Mouse (Mus musculus) embryonic facial prominence, embryonic 11.5 days (tissue): ENCODE results near the gene Rasl10b. TPM values are rescaled to one million over a fixed set of nuclear protein-coding genes. Genes with fewer than 3 reads are reported as not detected.

ENCODE experiments used
- ATAC-seq: fragments of 200-750 bp; cut with Nextera tagmentation; replicated peaks from 2 replicates; pipeline ENCODE4 v1.8.0; 2017; ENCODE audit warnings: low read depth; ENCODE audit not compliant: insufficient number of reproducible peaks, low FRiP score, low TSS enrichment
- DNase-seq: peaks from one replicate; pipeline ENCODE4 v3.0.0-alpha.2; 2015; ENCODE audit warnings: low spot score
- H3K27ac ChIP-seq: fragments of 300-500 bp; sonication (generic); replicated peaks from 2 replicates; pipeline ENCODE4 v1.5.1; 2014; ENCODE audit warnings: mild to moderate bottlenecking, low read depth, low read length, control low read depth
- H3K27me3 ChIP-seq: fragments of 300-500 bp; sonication (generic); 2 replicates; pipeline ENCODE4 v1.6.1; 2014; ENCODE audit warnings: mild to moderate bottlenecking, low read length, moderate library complexity, mixed read lengths; ENCODE audit not compliant: control insufficient read depth, insufficient read depth
- H3K36me3 ChIP-seq: fragments of 300-500 bp; sonication (generic); replicated peaks from 2 replicates; pipeline ENCODE4 v1.6.1; 2014; ENCODE audit warnings: low read depth, mild to moderate bottlenecking, low read length, moderate library complexity, mixed read lengths; ENCODE audit not compliant: control insufficient read depth, insufficient read depth
- H3K4me1 ChIP-seq: fragments of 300-500 bp; sonication (generic); 2 replicates; pipeline ENCODE4 v1.6.1; 2014; ENCODE audit warnings: low read length, mixed read lengths; ENCODE audit not compliant: control insufficient read depth, insufficient read depth
- H3K4me2 ChIP-seq: fragments of 300-500 bp; sonication (generic); 2 replicates; pipeline ENCODE4 v1.6.1; 2014; ENCODE audit warnings: low read depth, mild to moderate bottlenecking, control low read depth, low read length, moderate library complexity
- H3K4me3 ChIP-seq: fragments of 300-500 bp; sonication (generic); 2 replicates; pipeline ENCODE4 v1.5.1; 2014; ENCODE audit warnings: low read depth, low read length, control low read depth
- H3K9ac ChIP-seq: fragments of 300-500 bp; sonication (generic); replicated peaks from 2 replicates; pipeline ENCODE4 v1.6.1; 2014; ENCODE audit warnings: mild to moderate bottlenecking, control low read depth, low read length
- H3K9me3 ChIP-seq: fragments of 300-500 bp; sonication (generic); replicated peaks from 2 replicates; pipeline ENCODE4 v1.6.1; 2016; ENCODE audit warnings: mild to moderate bottlenecking, low read length, inconsistent platforms, mixed read lengths; ENCODE audit not compliant: control insufficient read depth
- WGBS: fragments of 180-500 bp; shearing (Covaris S2); extraction: QIAGEN DNeasy Blood & Tissue Kit; methylation state at CpG from one replicate; pipeline ENCODE4 v1.1.7; 2014; 5-methylcytosine and 5-hydroxymethylcytosine counted together
- polyA plus RNA-seq: library from polyadenylated mRNA; unstranded; fragments of >200 nt; fragmentation: Nextera tagmentation; extraction: Ambion mirVana; gene quantifications from 2 replicates; pipeline ENCODE4 v1.2.1, GENCODE M21; 2014

The Rasl10b gene
- 2.1 and 2.4 TPM in 2 replicates for polyA plus RNA-seq

DNA sequence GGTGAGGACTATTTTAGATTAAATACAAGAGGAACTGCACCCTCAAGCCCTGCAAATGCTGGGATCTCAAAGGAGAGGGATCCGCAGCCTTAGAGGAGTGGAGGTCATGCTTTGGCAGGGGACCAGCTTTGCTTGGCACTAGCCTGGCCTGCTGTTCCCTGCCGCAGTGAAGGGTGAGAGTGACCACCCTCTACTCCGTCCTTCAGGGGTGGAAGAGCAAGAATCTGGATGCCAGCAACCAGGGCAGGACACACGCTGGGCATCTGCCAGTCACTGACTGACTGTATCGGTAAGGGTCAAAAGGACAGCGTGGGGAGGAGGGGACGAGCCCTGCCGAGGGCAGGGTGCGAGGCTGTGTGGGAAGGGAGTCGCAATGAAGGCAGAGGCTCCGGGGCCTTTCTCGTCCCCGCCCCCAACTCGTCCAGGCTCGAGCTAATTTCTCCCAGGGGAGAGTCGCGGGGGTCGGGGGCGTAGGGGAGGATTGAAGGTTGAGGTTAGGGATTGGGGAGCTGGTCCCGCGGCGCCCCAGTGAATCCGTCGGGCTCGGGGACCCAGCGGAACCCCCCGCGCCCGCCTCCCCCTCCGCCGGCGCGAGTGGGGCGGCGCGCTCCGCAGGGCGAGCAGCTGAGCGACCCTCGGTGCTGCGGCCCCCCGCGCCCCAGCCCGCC is at the start of gene Rasl10b:
Rasl10b (plus strand) TSS at position 51 of the 668 bp plus-strand sequence.
- ATAC-seq: peak; percentile 77
- H3K27me3 ChIP-seq: no peaks in the 10 kb centered on the region
- H3K4me1 ChIP-seq: peaks cover 5% of the 10 kb centered on the region; the same call in 1 of the 2 replicates
- no peaks in the 10 kb centered on the region for H3K9me3 ChIP-seq
- peak within 1 kb of the TSS; percentile 95 for H3K4me2 ChIP-seq
- DNase-seq: peak; percentile 63
- no peaks in the 10 kb centered on the region for H3K36me3 ChIP-seq
- H3K27ac ChIP-seq: no peak within 1 kb of the TSS
- peak within 1 kb of the TSS; percentile 72 for H3K4me3 ChIP-seq
- peak within 1 kb of the TSS; percentile 71 for H3K9ac ChIP-seq
- 2% methylated on average over 27 of the region's 44 CpGs for WGBS

- H3K27ac ChIP-seq: no peak overlapping the region
- H3K9ac ChIP-seq: no peak overlapping the region
- no peaks in the 10 kb centered on the region for H3K9me3 ChIP-seq
- 93% methylated on average over 6 of the region's 6 CpGs for WGBS
- DNase-seq (no peak), ATAC-seq (no peak)
- H3K4me1 ChIP-seq: no peaks in the 10 kb centered on the region
- H3K4me3 ChIP-seq: no peak overlapping the region
- no peaks in the 10 kb centered on the region for H3K27me3 ChIP-seq
- no peaks in the 10 kb centered on the region for H3K36me3 ChIP-seq
- no peak overlapping the region for H3K4me2 ChIP-seq
Measured at GRCm38 (mm10) chr11:83364656-83365055, 44.3 kb upstream of the Rasl10b start.

GRCm38 (mm10) chr11:83371267-83371666 is 37.7 kb upstream of the Rasl10b start:
- whole genome bisulfite sequencing: 96% methylated on average over 4 of the region's 4 CpGs
- Histone ChIP-seq H3K27ac (no peak overlapping the region), H3K36me3 (peaks cover 2% of the 10 kb centered on the region; the same call in 1 of the 2 replicates), H3K9ac (no peak overlapping the region), H3K4me3 (no peak overlapping the region), H3K27me3 (no peaks in the 10 kb centered on the region), H3K9me3 (no peaks in the 10 kb centered on the region), H3K4me2 (no peak overlapping the region), H3K4me1 (no peaks in the 10 kb centered on the region)
- ATAC-seq (no peak), DNase-seq (no peak)

DNA sequence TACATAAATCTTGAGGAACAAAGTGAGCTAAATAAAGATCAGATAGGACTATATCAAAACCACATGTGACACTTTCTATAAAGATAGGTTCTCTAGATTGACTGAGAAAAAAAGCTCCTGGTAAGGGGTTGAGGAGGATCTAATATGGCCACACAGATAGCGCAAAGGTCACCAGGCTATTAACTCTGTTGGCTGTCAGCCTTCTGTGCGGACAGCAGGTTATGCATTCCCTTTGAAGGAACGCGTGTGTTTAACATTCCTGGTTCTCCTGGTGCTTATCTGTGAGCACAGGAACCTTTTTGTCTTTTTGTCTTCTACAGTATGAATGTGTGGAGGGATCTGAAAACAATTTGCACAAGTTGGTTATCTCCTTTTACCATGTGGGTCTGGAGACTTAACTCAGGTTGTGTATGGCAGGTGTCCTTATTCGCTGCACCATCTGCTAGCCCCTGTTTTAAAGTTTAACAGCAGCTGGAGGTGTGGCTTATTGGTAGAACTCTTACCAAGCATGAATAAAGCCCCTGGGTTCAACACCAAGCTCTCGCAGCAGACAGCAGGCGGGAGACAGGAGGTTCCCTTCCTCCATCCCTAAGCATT is 29.1 kb upstream of the Rasl10b start:
- Histone ChIP-seq H3K36me3 (no peaks in the 10 kb centered on the region), H3K4me3 (no peak overlapping the region), H3K27ac (no peak overlapping the region), H3K4me1 (no peaks in the 10 kb centered on the region), H3K9me3 (no peaks in the 10 kb centered on the region), H3K27me3 (no peaks in the 10 kb centered on the region), H3K4me2 (no peak overlapping the region), H3K9ac (no peak overlapping the region)
- no peak for DNase-seq
- ATAC-seq: no peak
- WGBS: 84% methylated on average over 7 of the region's 7 CpGs

DNA sequence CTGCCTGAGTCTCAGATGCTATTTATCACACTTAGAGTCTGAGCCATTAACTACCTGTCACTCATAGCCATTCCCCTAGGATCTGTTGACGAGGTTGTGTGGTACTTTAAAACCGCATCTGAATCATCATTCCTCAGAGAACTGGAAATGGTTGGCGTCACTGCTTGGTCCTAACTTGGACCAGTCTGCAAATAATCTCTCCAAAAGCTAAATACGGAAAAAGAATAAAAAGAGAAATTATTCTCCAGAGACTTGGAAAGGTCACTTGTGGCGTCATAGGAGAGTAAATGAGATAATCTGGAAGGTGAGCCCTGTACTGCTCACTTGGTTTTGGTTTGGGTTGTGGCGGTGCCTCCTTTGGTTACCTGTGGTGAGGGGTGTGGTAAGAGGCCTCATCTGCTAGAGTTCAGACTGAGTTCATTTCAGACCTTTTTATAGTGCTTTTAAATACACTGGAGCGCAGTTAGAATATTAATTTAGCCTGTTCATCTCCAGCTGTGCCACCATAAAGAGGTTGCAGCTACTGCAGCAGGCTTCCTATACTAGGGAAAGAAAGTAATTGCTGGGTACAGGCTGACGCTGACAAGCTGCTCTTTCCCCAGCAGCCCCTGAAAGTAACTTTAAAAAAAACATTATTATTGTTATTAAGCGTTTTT is 25.9 kb upstream of the Rasl10b start:
- ATAC-seq: no peak
- Histone ChIP-seq H3K4me1 (no peaks in the 10 kb centered on the region), H3K27ac (no peak overlapping the region), H3K4me3 (no peak overlapping the region), H3K4me2 (no peak overlapping the region), H3K9me3 (no peaks in the 10 kb centered on the region), H3K9ac (no peak overlapping the region), H3K36me3 (no peaks in the 10 kb centered on the region), H3K27me3 (no peaks in the 10 kb centered on the region)
- WGBS: 84% methylated on average over 9 of the region's 9 CpGs
- no peak for DNase-seq

GRCm38 (mm10) chr11:83383532-83383887 is 25.4 kb upstream of the Rasl10b start:
- no peaks in the 10 kb centered on the region for H3K4me1 ChIP-seq
- H3K9ac ChIP-seq: no peak overlapping the region
- DNase-seq (no peak), ATAC-seq (no peak)
- H3K27ac ChIP-seq: no peak overlapping the region
- H3K36me3 ChIP-seq: no peaks in the 10 kb centered on the region
- no peak overlapping the region for H3K4me2 ChIP-seq
- 100% methylated on average over 1 of the region's 1 CpGs for WGBS
- no peak overlapping the region for H3K4me3 ChIP-seq
- H3K27me3 ChIP-seq: no peaks in the 10 kb centered on the region
- H3K9me3 ChIP-seq: no peaks in the 10 kb centered on the region

DNA sequence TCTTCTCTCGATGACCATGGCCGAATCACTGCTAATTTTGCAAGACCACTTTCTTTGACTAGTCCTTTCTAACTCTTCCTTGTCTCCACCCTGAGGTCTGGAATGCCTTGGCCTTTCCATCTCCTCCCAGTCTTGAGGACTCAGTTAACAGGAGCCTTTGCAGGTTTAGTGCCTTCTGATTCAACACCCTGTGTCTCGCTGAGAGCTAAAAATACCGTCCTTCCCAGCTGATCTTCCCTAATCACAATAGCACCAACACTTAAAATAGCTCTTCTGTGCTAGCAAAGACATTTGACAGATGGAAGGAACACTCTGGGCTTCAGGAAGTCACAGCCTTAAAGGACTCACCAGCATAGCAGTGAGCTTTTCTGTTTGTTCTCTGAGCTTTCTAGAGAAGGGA is 15.9 kb upstream of the Rasl10b start:
- Histone ChIP-seq H3K4me2 (no peak overlapping the region), H3K27me3 (no peaks in the 10 kb centered on the region), H3K9me3 (no peaks in the 10 kb centered on the region), H3K9ac (no peak overlapping the region), H3K27ac (no peak overlapping the region), H3K4me3 (no peak overlapping the region), H3K4me1 (no peaks in the 10 kb centered on the region), H3K36me3 (no peaks in the 10 kb centered on the region; the same call in 1 of the 2 replicates)
- ATAC-seq (no peak), DNase-seq (no peak)
- 90% methylated on average over 4 of the region's 4 CpGs for WGBS
